Mouse (Mus musculus): Measurements from ENCODE around the gene Cygb. TPM values are rescaled to one million over a fixed set of nuclear protein-coding genes. Genes with fewer than 3 reads are reported as not detected.
"Not testable (repeated sequence)": the region's sequence is repeated elsewhere in the genome, so short reads cannot be mapped to it uniquely, and the experiment has no call there.

Gene Cygb
- total and polyA plus RNA-seq, 3 experiments = 2.2 to 8.7 TPM; not detected in 1

- TF ChIP-seq HCFC1 (IDR thresholded peaks at IDR 0.05; ENCODE audit: low read depth, low read length) (no peak), GABPA (IDR thresholded peaks at IDR 0.05; ENCODE audit: low read depth, low read length) (no peak), NELFE (IDR thresholded peaks at IDR 0.05; ENCODE audit: low read depth, low read length) (no peak), CTCF (IDR thresholded peaks at IDR 0.05 in 2 of 3, conservative IDR thresholded peaks at IDR 0.05 in 1 of 3; ENCODE audit: control insufficient read depth in 1 of 3, insufficient read depth in 1 of 3, low read depth in 2 of 3, low read length in 3 of 3, poor library complexity in 1 of 3, severe bottlenecking in 1 of 3) (no peak), TCF12 (IDR thresholded peaks at IDR 0.05; ENCODE audit: low read depth, low read length) (no peak), POLR2A (IDR thresholded peaks at IDR 0.05; ENCODE audit: control insufficient read depth in 1 of 2, insufficient read depth in 1 of 2, low read depth in 1 of 2, low read length in 2 of 2, poor library complexity in 1 of 2) (no peak), UBTF (IDR thresholded peaks at IDR 0.05; ENCODE audit: borderline replicate concordance, insufficient read depth, low read depth, low read length) (no peak), KAT2A (conservative IDR thresholded peaks at IDR 0.05; ENCODE audit: low read depth, low read length) (no peak), ETS1 (IDR thresholded peaks at IDR 0.05; ENCODE audit: low read depth, low read length) (no peak), BHLHE40 (IDR thresholded peaks at IDR 0.05; ENCODE audit: borderline replicate concordance, low read depth, low read length) (no peak), ELF1 (IDR thresholded peaks at IDR 0.05; ENCODE audit: low read depth, low read length) (no peak), USF1 (IDR thresholded peaks at IDR 0.05; ENCODE audit: low read depth, low read length) (no peak), CHD1 (IDR thresholded peaks at IDR 0.05; ENCODE audit: low read depth, low read length) (no peak), EP300 (IDR thresholded peaks at IDR 0.05; ENCODE audit: low read depth in 1 of 2, low read length in 2 of 2) (no peak), NRF1 (IDR thresholded peaks at IDR 0.05; ENCODE audit: insufficient read depth, low read depth, low read length, poor library complexity, severe bottlenecking) (no peak), POLR2AphosphoS2 (IDR thresholded peaks at IDR 0.05; ENCODE audit: low read length) (no peak), MXI1 (IDR thresholded peaks at IDR 0.05; ENCODE audit: low read depth, low read length) (no peak), ZC3H11A (IDR thresholded peaks at IDR 0.05; ENCODE audit: low read depth, low read length) (no peak), SMC3 (IDR thresholded peaks at IDR 0.05; ENCODE audit: low read depth, low read length) (no peak), GATA1 (IDR thresholded peaks at IDR 0.05; ENCODE audit: low read depth, low read length) (no peak)
- Histone ChIP-seq H3K79me2 (ENCODE audit: control insufficient read depth, insufficient read depth, low read length, poor library complexity) (no peaks in the 10 kb centered on the region; the same call in 1 of the 2 replicates), H3K27ac (ENCODE audit: control insufficient read depth, low read depth, low read length) (no peak overlapping the region), H3K4me3 (ENCODE audit: control insufficient read depth in 1 of 2, insufficient read depth in 1 of 2, low read depth in 2 of 2, low read length in 2 of 2) (no peak overlapping the region), H3K4me1 (ENCODE audit: control insufficient read depth in 1 of 2, insufficient read depth in 2 of 2, low read length in 2 of 2) (peaks cover 14 to 24% of the 10 kb centered on the region in 2 experiments), H3K27me3 (ENCODE audit: control insufficient read depth in 1 of 2, insufficient read depth in 2 of 2, low read length in 2 of 2) (no peaks in the 10 kb centered on the region), H3K9ac (ENCODE audit: control insufficient read depth, low read depth, low read length, poor library complexity, severe bottlenecking) (no peak overlapping the region), H3K9me3 (replicated peaks; ENCODE audit: insufficient read depth, low read length) (no peaks in the 10 kb centered on the region), H3K36me3 (ENCODE audit: control insufficient read depth in 1 of 2, insufficient read depth in 2 of 2, low read length in 2 of 2) (peaks cover 0 to 20% of the 10 kb centered on the region in 2 experiments; a peak in 3 of 4 replicates)
- DNase-seq (ENCODE audit: low read depth, low spot score) = no peak
Observed at GRCm38 (mm10) chr11:116612554-116612953, 41.6 kb downstream of the Cygb start.

GRCm38 (mm10) chr11:116611883-116612282, 42.2 kb downstream of the Cygb start:
- Histone ChIP-seq H3K9me3 (replicated peaks; ENCODE audit: insufficient read depth, low read length) (no peaks in the 10 kb centered on the region), H3K27ac (ENCODE audit: control insufficient read depth, low read depth, low read length) (no peak overlapping the region), H3K9ac (ENCODE audit: control insufficient read depth, low read depth, low read length, poor library complexity, severe bottlenecking) (no peak overlapping the region), H3K27me3 (ENCODE audit: control insufficient read depth in 1 of 2, insufficient read depth in 2 of 2, low read length in 2 of 2) (no peaks in the 10 kb centered on the region), H3K79me2 (ENCODE audit: control insufficient read depth, insufficient read depth, low read length, poor library complexity) (no peaks in the 10 kb centered on the region; the same call in 1 of the 2 replicates), H3K36me3 (ENCODE audit: control insufficient read depth in 1 of 2, insufficient read depth in 2 of 2, low read length in 2 of 2) (peaks cover 0 to 16% of the 10 kb centered on the region in 2 experiments; a peak in 3 of 4 replicates), H3K4me3 (ENCODE audit: control insufficient read depth in 1 of 2, insufficient read depth in 1 of 2, low read depth in 2 of 2, low read length in 2 of 2) (no peak overlapping the region), H3K4me1 (ENCODE audit: control insufficient read depth in 1 of 2, insufficient read depth in 2 of 2, low read length in 2 of 2) (peaks cover 10 to 17% of the 10 kb centered on the region in 2 experiments)
- TF ChIP-seq CHD1 (IDR thresholded peaks at IDR 0.05; ENCODE audit: low read depth, low read length) (no peak), HCFC1 (IDR thresholded peaks at IDR 0.05; ENCODE audit: low read depth, low read length) (no peak), CTCF (IDR thresholded peaks at IDR 0.05 in 2 of 3, conservative IDR thresholded peaks at IDR 0.05 in 1 of 3; ENCODE audit: control insufficient read depth in 1 of 3, insufficient read depth in 1 of 3, low read depth in 2 of 3, low read length in 3 of 3, poor library complexity in 1 of 3, severe bottlenecking in 1 of 3) (no peak), CHD2 (IDR thresholded peaks at IDR 0.05; ENCODE audit: low read length) (no peak), MYB (IDR thresholded peaks at IDR 0.05; ENCODE audit: low read depth, low read length) (no peak), KAT2A (conservative IDR thresholded peaks at IDR 0.05; ENCODE audit: low read depth, low read length) (no peak), MAZ (IDR thresholded peaks at IDR 0.05; ENCODE audit: low read depth, low read length) (no peak), UBTF (IDR thresholded peaks at IDR 0.05; ENCODE audit: borderline replicate concordance, insufficient read depth, low read depth, low read length) (no peak), EP300 (IDR thresholded peaks at IDR 0.05; ENCODE audit: low read depth in 1 of 2, low read length in 2 of 2) (no peak), E2F4 (IDR thresholded peaks at IDR 0.05; ENCODE audit: borderline replicate concordance, low read depth, low read length) (no peak), USF1 (IDR thresholded peaks at IDR 0.05; ENCODE audit: low read depth, low read length) (no peak), GABPA (IDR thresholded peaks at IDR 0.05; ENCODE audit: low read depth, low read length) (no peak), RCOR1 (IDR thresholded peaks at IDR 0.05; ENCODE audit: low read depth, low read length) (no peak), ELF1 (IDR thresholded peaks at IDR 0.05; ENCODE audit: low read depth, low read length) (no peak), TCF12 (IDR thresholded peaks at IDR 0.05; ENCODE audit: low read depth, low read length) (no peak)
- no peak for DNase-seq (ENCODE audit: low read depth, low spot score)

GRCm38 (mm10) chr11:116611168-116611567, 42.9 kb downstream of the Cygb start:
- not testable (repeated sequence) for H3K27me3 ChIP-seq (ENCODE audit: control insufficient read depth in 1 of 2, insufficient read depth in 2 of 2, low read length in 2 of 2); H3K36me3 ChIP-seq (ENCODE audit: control insufficient read depth in 1 of 2, insufficient read depth in 2 of 2, low read length in 2 of 2); H3K27ac ChIP-seq (ENCODE audit: control insufficient read depth, low read depth, low read length); H3K79me2 ChIP-seq (ENCODE audit: control insufficient read depth, insufficient read depth, low read length, poor library complexity); H3K9me3 ChIP-seq (replicated peaks; ENCODE audit: insufficient read depth, low read length); DNase-seq (ENCODE audit: low read depth, low spot score); H3K4me3 ChIP-seq (ENCODE audit: control insufficient read depth in 1 of 2, insufficient read depth in 1 of 2, low read depth in 2 of 2, low read length in 2 of 2); H3K9ac ChIP-seq (ENCODE audit: control insufficient read depth, low read depth, low read length, poor library complexity, severe bottlenecking)
- H3K4me1 ChIP-seq (ENCODE audit: control insufficient read depth in 1 of 2, insufficient read depth in 2 of 2, low read length in 2 of 2) = peaks cover 3 to 10% of the 10 kb centered on the region in 2 experiments
